Mouse (Mus musculus) midbrain, embryonic 11.5 days (tissue): ENCODE data around the gene Tanc1. TPM values are rescaled to one million over a fixed set of nuclear protein-coding genes. Genes with fewer than 3 reads are reported as not detected.
A peak's percentile ranks its signal among the peaks of the same experiment; 100 is the strongest.

ENCODE experiments used
- ATAC-seq: fragments of 200-750 bp; cut with Nextera tagmentation; 2 replicates; pipeline ENCODE4 v1.8.0; 2017; ENCODE audit warnings: moderate TSS enrichment, moderate library complexity; ENCODE audit not compliant: low FRiP score
- DNase-seq: peaks from one replicate; pipeline ENCODE4 v3.0.0; 2015; ENCODE audit warnings: low spot score; ENCODE audit errors: missing footprints
- H3K27ac ChIP-seq: fragments of 300-500 bp; sonication (generic); 2 replicates; pipeline ENCODE4 v1.5.1; 2014; ENCODE audit warnings: low read depth, low read length
- H3K27me3 ChIP-seq: fragments of 300-500 bp; sonication (generic); 2 replicates; pipeline ENCODE4 v1.6.1; 2014; ENCODE audit warnings: mild to moderate bottlenecking, low read length, moderate library complexity, mixed read lengths; ENCODE audit not compliant: control insufficient read depth, insufficient read depth
- H3K36me3 ChIP-seq: fragments of 300-500 bp; sonication (generic); 2 replicates; pipeline ENCODE4 v1.6.1; 2014; ENCODE audit warnings: mild to moderate bottlenecking, low read length, moderate library complexity, mixed read lengths; ENCODE audit not compliant: control insufficient read depth, insufficient read depth
- H3K4me1 ChIP-seq: fragments of 300-500 bp; sonication (generic); 2 replicates; pipeline ENCODE4 v1.6.1; 2014; ENCODE audit warnings: low read length; ENCODE audit not compliant: control insufficient read depth, insufficient read depth
- H3K4me2 ChIP-seq: fragments of 300-500 bp; sonication (generic); 2 replicates; pipeline ENCODE4 v1.6.1; 2014; ENCODE audit warnings: mild to moderate bottlenecking, moderate library complexity
- H3K4me3 ChIP-seq: fragments of 300-500 bp; sonication (generic); 2 replicates; pipeline ENCODE4 v1.5.1; 2014; ENCODE audit warnings: low read depth, low read length
- H3K9ac ChIP-seq: fragments of 300-500 bp; sonication (generic); 2 replicates; pipeline ENCODE4 v1.6.1; 2014; ENCODE audit warnings: low read length
- H3K9me3 ChIP-seq: fragments of 300-500 bp; sonication (generic); 2 replicates; pipeline ENCODE4 v1.6.1; 2016; ENCODE audit warnings: low read length; ENCODE audit not compliant: control insufficient read depth
- WGBS: fragments of 180-500 bp; shearing (Covaris S2); extraction: QIAGEN DNeasy Blood & Tissue Kit; methylation state at CpG from one replicate; pipeline ENCODE4 v1.1.7; 2014; 5-methylcytosine and 5-hydroxymethylcytosine counted together
- polyA plus RNA-seq: library from polyadenylated mRNA; unstranded; fragments of >200 nt; fragmentation: Nextera tagmentation; extraction: Ambion mirVana; gene quantifications from 2 replicates; pipeline ENCODE4 v1.2.1, GENCODE M21; 2014

Gene Tanc1
- polyA plus RNA-seq, 1 experiment from 2014 or later: 6.7 TPM

GRCm38 (mm10) chr2:59608958-59609357 is 2.9 kb upstream of the Tanc1 start:
- Histone ChIP-seq H3K4me1 (peaks cover 16% of the 10 kb centered on the region), H3K27me3 (peaks cover 10% of the 10 kb centered on the region; the same call in 1 of the 2 replicates), H3K4me3 (no peak overlapping the region), H3K4me2 (no peak overlapping the region), H3K9ac (no peak overlapping the region), H3K27ac (no peak overlapping the region), H3K9me3 (no peaks in the 10 kb centered on the region), H3K36me3 (no peaks in the 10 kb centered on the region)
- 73% methylated on average over 5 of the region's 5 CpGs for WGBS
- ATAC-seq: no peak
- DNase-seq: no peak

- Histone ChIP-seq H3K4me3 (peak overlapping the region; percentile 56), H3K27me3 (peaks cover 10% of the 10 kb centered on the region; the same call in 1 of the 2 replicates), H3K36me3 (no peaks in the 10 kb centered on the region), H3K9ac (peak overlapping the region; percentile 68), H3K4me1 (peaks cover 16% of the 10 kb centered on the region), H3K4me2 (peak overlapping the region; percentile 98), H3K27ac (no peak overlapping the region), H3K9me3 (no peaks in the 10 kb centered on the region)
- peak; percentile 92 for DNase-seq
- no peak for ATAC-seq
- WGBS: 1% methylated on average over 14 of the region's 14 CpGs
These were observed 529 bp upstream of the Tanc1 start for GRCm38 (mm10) chr2:59611216-59611810.

GRCm38 (mm10) chr2:59612733-59613473 is 1.1 kb downstream of the Tanc1 start:
- Histone ChIP-seq H3K9me3 (no peaks in the 10 kb centered on the region), H3K9ac (peak overlapping the region; percentile 68), H3K4me3 (peak overlapping the region; percentile 56), H3K4me1 (peaks cover 16% of the 10 kb centered on the region), H3K27me3 (peaks cover 10% of the 10 kb centered on the region; the same call in 1 of the 2 replicates), H3K36me3 (no peaks in the 10 kb centered on the region), H3K4me2 (peak overlapping the region; percentile 98), H3K27ac (no peak overlapping the region)
- ATAC-seq (peak; percentile 10; the same call in 1 of the 2 replicates), DNase-seq (peak; percentile 94)
- under 1% methylated on average over 33 of the region's 33 CpGs for WGBS

- Histone ChIP-seq H3K27me3 (peaks cover 10% of the 10 kb centered on the region; the same call in 1 of the 2 replicates), H3K9ac (peak overlapping the region; percentile 68), H3K4me1 (peaks cover 16% of the 10 kb centered on the region), H3K36me3 (no peaks in the 10 kb centered on the region), H3K27ac (0 out of 2 replicates have a peak overlapping the region, but pooled peaks have one; percentile 5), H3K4me3 (peak overlapping the region; percentile 56), H3K9me3 (no peaks in the 10 kb centered on the region), H3K4me2 (peak overlapping the region; percentile 98)
- DNase-seq: peak; percentile 89
- no peak for ATAC-seq
- 14% methylated on average over 9 of the region's 9 CpGs for WGBS
These were observed 1.7 kb downstream of the Tanc1 start for GRCm38 (mm10) chr2:59613474-59614019.

- WGBS: 89% methylated on average over 2 of the region's 2 CpGs
These were observed 5.0 kb downstream of the Tanc1 start for GRCm38 (mm10) chr2:59616890-59617289.

GRCm38 (mm10) chr2:59618996-59619395 is 7.2 kb downstream of the Tanc1 start:
- 89% methylated on average over 7 of the region's 7 CpGs for WGBS
- H3K36me3 ChIP-seq: no peaks in the 10 kb centered on the region
- no peaks in the 10 kb centered on the region; the same call in 1 of the 2 replicates for H3K27me3 ChIP-seq

More at GRCm38 (mm10) chr2:59616890-59617289, 5.0 kb downstream of the Tanc1 start:
- no peak for DNase-seq
- Histone ChIP-seq H3K4me1 (peaks cover 12% of the 10 kb centered on the region), H3K4me3 (no peak overlapping the region), H3K27ac (no peak overlapping the region), H3K4me2 (no peak overlapping the region), H3K9me3 (no peaks in the 10 kb centered on the region), H3K9ac (no peak overlapping the region), H3K36me3 (no peaks in the 10 kb centered on the region), H3K27me3 (peaks cover 3% of the 10 kb centered on the region; the same call in 1 of the 2 replicates)
- ATAC-seq: no peak

GRCm38 (mm10) chr2:59620601-59621000 is 8.8 kb downstream of the Tanc1 start:
- Histone ChIP-seq H3K4me3 (no peak overlapping the region), H3K4me1 (no peaks in the 10 kb centered on the region), H3K9me3 (no peaks in the 10 kb centered on the region), H3K9ac (no peak overlapping the region), H3K27me3 (no peaks in the 10 kb centered on the region; the same call in 1 of the 2 replicates), H3K27ac (no peak overlapping the region), H3K36me3 (no peaks in the 10 kb centered on the region), H3K4me2 (no peak overlapping the region)
- ATAC-seq (no peak), DNase-seq (no peak)
- 80% methylated on average over 5 of the region's 5 CpGs for WGBS

More at GRCm38 (mm10) chr2:59618996-59619395, 7.2 kb downstream of the Tanc1 start:
- Histone ChIP-seq H3K27ac (no peak overlapping the region), H3K9me3 (no peaks in the 10 kb centered on the region), H3K9ac (no peak overlapping the region), H3K4me3 (no peak overlapping the region), H3K4me2 (no peak overlapping the region), H3K4me1 (no peaks in the 10 kb centered on the region; the same call in 1 of the 2 replicates)
- no peak for ATAC-seq
- no peak for DNase-seq

GRCm38 (mm10) chr2:59622514-59623139 is 10.8 kb downstream of the Tanc1 start:
- no peak overlapping the region for H3K9ac ChIP-seq

More at GRCm38 (mm10) chr2:59622514-59623139, 10.8 kb downstream of the Tanc1 start:
- no peak overlapping the region for H3K27ac ChIP-seq
- no peak for ATAC-seq
- no peak overlapping the region for H3K4me3 ChIP-seq
- no peak for DNase-seq
- H3K4me2 ChIP-seq: no peak overlapping the region
- H3K36me3 ChIP-seq: no peaks in the 10 kb centered on the region
- no peaks in the 10 kb centered on the region for H3K27me3 ChIP-seq
- H3K4me1 ChIP-seq: no peaks in the 10 kb centered on the region
- H3K9me3 ChIP-seq: no peaks in the 10 kb centered on the region
- WGBS: 77% methylated on average over 6 of the region's 6 CpGs
